Mouse (Mus musculus): ENCODE measurements around the gene Tcfl5.

DNA sequence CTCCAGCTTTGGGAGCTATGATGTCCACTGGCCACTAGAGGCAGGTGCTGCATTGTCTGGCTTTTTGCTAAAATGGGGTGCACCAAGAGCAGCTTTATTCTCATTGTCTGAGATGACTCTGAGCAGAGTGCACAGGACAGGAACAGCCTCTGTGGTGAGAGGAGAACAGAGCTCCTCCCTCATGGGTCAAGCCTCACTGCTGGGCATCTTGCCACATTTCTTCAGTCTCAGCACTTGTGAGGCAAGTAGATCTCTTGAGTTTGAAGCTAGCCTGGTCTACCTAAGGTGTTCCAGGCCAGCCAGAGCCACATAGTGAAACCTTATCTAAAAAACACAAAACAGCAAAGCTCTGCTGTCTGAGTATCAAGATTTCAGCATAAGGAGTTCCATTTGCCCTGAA lies 4.3 kb upstream of the Tcfl5 start:
- TF ChIP-seq TAL1 (IDR thresholded peaks at IDR 0.05; ENCODE audit: low read length) (no peak), GATA1 (IDR thresholded peaks at IDR 0.05; ENCODE audit: low read length) (no peak)

Data from erythroblast, embryonic 14.5 days (primary cell).